Mouse (Mus musculus) right cerebral cortex, postnatal 4 days (tissue): ENCODE results near the gene Pik3r1.

Experiments used
- DNase-seq: peaks from one replicate; pipeline ENCODE4 v3.0.0-alpha.2; 2022

The Pik3r1 gene

GRCm38 (mm10) chr13:101767809-101768629 is at the start of gene Pik3r1:
Gene Pik3r1, minus strand, starts transcription at chr13:101768217.
- peak; percentile 98 for DNase-seq

GRCm38 (mm10) chr13:101813267-101813900 is 45.4 kb upstream of the Pik3r1 start:
- DNase-seq: peak; percentile 4

GRCm38 (mm10) chr13:101812341-101812740 is 44.3 kb upstream of the Pik3r1 start:
- DNase-seq: no peak

- DNase-seq: peak; percentile 3
Observed at GRCm38 (mm10) chr13:101811882-101812281, 43.9 kb upstream of the Pik3r1 start.

GRCm38 (mm10) chr13:101810667-101811066 is 42.6 kb upstream of the Pik3r1 start:
- DNase-seq: peak; percentile 32

- DNase-seq: no peak
Observed at GRCm38 (mm10) chr13:101809796-101810195, 41.8 kb upstream of the Pik3r1 start.

- DNase-seq: no peak
Observed at GRCm38 (mm10) chr13:101805559-101806091, 37.6 kb upstream of the Pik3r1 start.

GRCm38 (mm10) chr13:101801372-101802186 is 33.6 kb upstream of the Pik3r1 start:
- peak; percentile 73 for DNase-seq

- DNase-seq: no peak
Observed at GRCm38 (mm10) chr13:101800833-101801371, 32.9 kb upstream of the Pik3r1 start.

GRCm38 (mm10) chr13:101800021-101800596 is 32.1 kb upstream of the Pik3r1 start:
- no peak for DNase-seq

- DNase-seq: no peak
Observed at GRCm38 (mm10) chr13:101799318-101799717, 31.3 kb upstream of the Pik3r1 start.

GRCm38 (mm10) chr13:101798522-101798921 is 30.5 kb upstream of the Pik3r1 start:
- DNase-seq: no peak

- no peak for DNase-seq
Observed at GRCm38 (mm10) chr13:101796983-101797382, 29.0 kb upstream of the Pik3r1 start.

- no peak for DNase-seq
Observed at GRCm38 (mm10) chr13:101785705-101786104, 17.7 kb upstream of the Pik3r1 start.

- DNase-seq: no peak
Observed at GRCm38 (mm10) chr13:101784651-101785289, 16.8 kb upstream of the Pik3r1 start.

GRCm38 (mm10) chr13:101779011-101779410 is 11.0 kb upstream of the Pik3r1 start:
- no peak for DNase-seq

GRCm38 (mm10) chr13:101777851-101778250 is 9.8 kb upstream of the Pik3r1 start:
- no peak for DNase-seq

- DNase-seq: no peak
Observed at GRCm38 (mm10) chr13:101771071-101771470, 3.1 kb upstream of the Pik3r1 start.

GRCm38 (mm10) chr13:101769955-101770354 is 1.9 kb upstream of the Pik3r1 start:
- no peak for DNase-seq

- peak; percentile 63 for DNase-seq
Observed at GRCm38 (mm10) chr13:101768630-101768991, 594 bp upstream of the Pik3r1 start.

GRCm38 (mm10) chr13:101767013-101767808 is 806 bp downstream of the Pik3r1 start:
- peak; percentile 58 for DNase-seq
